Mouse (Mus musculus) liver, postnatal 0 days (tissue): ENCODE measurements around the gene Gm9376.

Experiments
- CTCF ChIP-seq: sonication (generic); IDR thresholded peaks from 2 replicates; pipeline ENCODE4 v1.5.1; 2016; ENCODE audit warnings: antibody characterized with exemption, low read depth
- EP300 ChIP-seq: IDR thresholded peaks from 2 replicates; pipeline ENCODE4 v1.6.1; 2016; ENCODE audit warnings: antibody characterized with exemption, low read depth, mild to moderate bottlenecking

DNA sequence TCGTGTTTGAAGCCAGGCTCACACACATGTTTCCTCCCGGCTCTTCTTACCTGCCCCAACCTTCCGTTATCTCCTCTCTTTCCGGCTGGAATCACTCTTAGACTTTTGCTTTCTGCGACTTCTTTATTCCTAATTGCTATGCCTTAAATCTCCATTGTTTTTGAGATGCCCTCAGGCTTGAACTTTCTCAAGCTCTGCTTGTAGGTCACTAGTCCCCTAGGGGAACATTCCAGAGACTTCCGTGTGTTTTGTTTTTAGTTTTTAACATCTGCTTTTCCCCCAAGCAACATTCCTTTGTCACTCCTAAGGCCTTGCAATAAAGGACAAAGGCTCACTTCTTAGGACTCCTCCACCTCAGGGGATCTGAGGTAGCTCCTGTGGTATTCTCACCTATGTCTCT, 13.4 kb upstream of the Gm9376 start:
- no peak for TF ChIP-seq CTCF
- no peak for TF ChIP-seq EP300
